Mouse (Mus musculus): ENCODE measurements around the gene Adipor1.

DNA sequence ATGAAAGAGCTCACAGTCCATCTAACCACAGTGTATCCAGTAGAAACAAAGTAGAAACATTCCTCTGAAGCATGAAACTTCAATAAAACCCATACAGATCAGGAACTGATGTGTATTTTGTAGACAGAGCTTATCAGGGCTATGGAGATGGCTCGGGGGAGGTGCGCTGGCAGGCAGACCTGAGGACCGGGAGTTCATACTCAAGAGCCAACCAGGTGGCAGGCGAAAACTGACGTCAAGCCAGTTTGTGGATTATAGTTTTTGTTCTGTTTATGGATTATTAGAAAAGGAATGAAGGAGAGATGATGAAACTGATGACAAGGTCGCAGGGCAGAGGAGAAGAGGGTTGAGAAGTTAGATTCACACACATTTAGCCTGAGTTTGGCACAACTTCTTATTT is 25.3 kb downstream of the Adipor1 start:
- no peak for TF ChIP-seq CTCF (IDR thresholded peaks at IDR 0.05; ENCODE audit: control insufficient read depth, insufficient read depth, insufficient read length)
- TF ChIP-seq USF1 (IDR thresholded peaks at IDR 0.05; ENCODE audit: low read depth) = no peak
- TF ChIP-seq MAX (IDR thresholded peaks at IDR 0.05) = no peak
- TF ChIP-seq MYOD1 (IDR thresholded peaks at IDR 0.05; ENCODE audit: control insufficient read depth, insufficient read length, low read depth) = no peak
- no peak for TF ChIP-seq MYOG (IDR thresholded peaks at IDR 0.05; ENCODE audit: control insufficient read depth, extremely low read depth, insufficient read length)
- TF ChIP-seq CEBPB (IDR thresholded peaks at IDR 0.05; ENCODE audit: low read depth) = no peak
- no peak for TF ChIP-seq FOSL1 (IDR thresholded peaks at IDR 0.05; ENCODE audit: insufficient read depth, low read length, poor library complexity, severe bottlenecking)
